Mouse (Mus musculus) MEL-GATA-1-ER (cell line): ENCODE results near the gene Opcml.

Source experiments
- DNase-seq: peaks from one replicate; pipeline ENCODE4 v3.0.0-alpha.2; 2012; ENCODE audit warnings: low read depth; ENCODE audit errors: extremely low read depth

The Opcml gene

DNA sequence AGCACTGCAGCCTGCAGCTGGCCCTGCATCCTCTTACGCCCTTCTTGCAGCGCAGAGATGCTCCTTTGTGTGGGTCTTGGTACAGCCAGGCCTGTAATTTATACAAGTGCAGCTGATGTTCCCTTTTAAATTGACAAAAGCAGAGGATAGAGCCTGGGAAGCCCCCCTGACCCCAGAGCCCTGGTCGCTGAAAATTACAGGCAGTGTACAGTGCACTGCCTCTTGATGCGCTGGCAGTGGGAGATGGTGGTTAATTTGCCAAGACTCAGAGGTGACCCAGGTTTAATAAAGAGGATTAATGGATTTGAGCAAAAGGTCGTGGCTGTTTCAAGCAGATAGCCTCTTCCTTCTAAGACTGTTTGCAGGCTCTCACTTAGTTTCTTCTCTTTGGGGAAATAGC, 39.9 kb downstream of the Opcml start:
- no peak for DNase-seq

DNA sequence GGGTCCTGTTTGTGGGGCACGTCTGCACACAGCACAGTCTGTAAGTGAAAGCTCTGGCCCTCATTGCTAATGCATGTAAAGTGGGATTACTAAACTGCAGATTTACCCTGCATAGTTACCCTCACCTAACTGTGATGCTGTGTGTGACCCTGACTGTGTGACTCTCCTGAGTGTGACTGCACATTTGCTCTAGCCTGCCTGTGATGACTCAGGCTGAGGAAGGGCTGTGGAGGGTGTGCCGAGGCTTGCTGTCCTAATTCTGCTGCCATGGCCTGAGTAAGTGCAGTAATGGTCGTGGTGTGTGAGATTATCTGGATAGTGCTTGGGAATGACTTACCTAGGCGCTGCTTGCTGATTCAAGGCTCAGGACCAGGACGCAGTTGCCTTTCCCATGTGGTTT, 52.2 kb downstream of the Opcml start:
- DNase-seq, result no peak

DNA sequence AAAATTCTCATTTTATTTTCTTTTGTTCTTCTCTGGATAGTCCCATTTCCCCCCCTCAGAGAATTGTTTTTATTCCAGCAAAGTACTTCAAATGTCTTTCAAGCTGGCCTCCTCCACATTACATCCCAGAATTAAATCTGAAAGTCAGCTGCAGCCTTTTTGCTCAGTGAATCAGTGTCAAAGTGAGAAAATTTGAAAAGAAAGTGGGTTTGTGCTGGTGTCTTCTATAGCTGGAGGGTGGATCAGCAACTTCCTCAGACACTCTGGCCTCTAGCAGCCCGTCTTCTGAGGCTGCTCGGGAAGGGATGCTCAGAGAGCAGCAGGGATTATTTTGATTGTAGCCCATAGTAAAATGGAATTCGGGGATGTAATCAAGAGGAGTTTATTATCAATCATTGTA, 81.0 kb downstream of the Opcml start:
- no peak for DNase-seq

DNA sequence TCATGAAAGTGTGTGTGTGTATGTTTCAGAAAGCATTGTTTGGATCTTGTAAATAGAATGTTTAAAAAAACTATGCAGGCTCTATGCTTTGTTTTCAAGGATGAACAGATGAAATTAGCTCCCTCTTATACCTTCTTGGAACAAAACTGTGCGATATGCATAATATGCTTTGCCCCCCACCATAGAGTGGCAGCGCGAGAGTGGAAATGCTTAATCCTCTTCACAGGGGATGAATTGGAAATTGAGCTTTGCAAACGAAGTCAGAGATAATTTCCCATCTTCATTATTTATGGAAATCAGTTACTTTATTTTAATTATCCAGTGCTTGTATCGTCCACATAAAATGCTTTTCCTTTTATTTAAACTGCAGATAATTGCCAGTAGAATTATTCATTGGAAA, 99.1 kb downstream of the Opcml start:
- DNase-seq, result no peak

DNA sequence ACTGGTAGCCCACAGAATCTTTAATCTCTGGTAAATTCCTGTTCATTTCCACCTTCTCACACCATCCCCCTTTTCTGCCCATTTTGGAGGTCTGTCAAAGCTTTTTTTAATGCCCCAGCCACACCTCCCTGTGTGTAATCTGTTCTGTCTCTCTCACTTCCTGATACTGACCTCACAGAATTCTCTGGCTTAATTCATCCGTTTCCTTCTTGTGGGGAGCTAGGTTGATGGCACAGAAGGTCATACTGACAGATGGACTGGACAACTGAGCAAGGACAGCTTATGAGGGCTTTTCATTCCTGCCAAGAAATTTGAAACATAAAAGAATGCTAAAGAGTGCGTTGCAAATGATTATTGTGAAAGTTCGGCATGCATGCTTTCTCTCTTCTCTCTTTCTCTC, 126.7 kb downstream of the Opcml start:
- no peak for DNase-seq

DNA sequence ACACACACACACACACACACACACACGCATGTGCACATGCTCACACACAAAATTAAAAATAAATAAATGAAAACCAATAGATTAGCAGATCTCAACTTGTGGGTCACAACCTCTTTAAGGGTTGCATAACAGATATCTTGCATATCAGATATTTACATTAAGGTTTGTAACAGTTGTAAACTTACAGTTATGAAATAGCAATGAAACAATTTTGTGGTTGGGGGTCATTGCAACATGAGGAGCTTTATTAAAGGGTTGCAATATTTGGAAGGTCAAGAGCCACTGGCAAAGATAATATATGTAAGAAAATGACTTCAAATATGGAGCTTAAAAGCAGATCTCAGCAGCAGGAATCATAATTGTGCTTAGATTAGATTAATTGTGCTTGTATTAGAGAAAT, 132.9 kb downstream of the Opcml start:
- no peak for DNase-seq

GRCm38 (mm10) chr9:27923945-27924825, 133.6 kb downstream of the Opcml start:
- DNase-seq, result no peak

DNA sequence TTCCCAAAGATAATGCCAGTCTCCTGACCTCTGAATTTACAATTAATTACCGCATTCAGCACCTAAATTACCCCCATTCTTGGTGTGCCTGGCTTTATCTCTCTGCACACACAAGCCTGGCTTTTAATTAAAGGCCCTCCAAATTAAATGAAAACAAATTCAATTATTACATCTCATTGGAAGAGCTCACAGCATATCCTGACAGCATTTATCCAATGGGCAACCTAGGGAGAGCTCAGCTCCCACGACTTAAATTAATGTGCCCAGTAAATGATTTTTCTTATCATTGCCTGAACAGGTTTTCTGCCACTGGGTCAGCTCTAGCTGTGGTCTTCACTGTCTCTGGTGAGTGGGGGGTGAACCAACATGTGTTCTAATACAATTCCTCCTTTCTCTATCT, 135.1 kb downstream of the Opcml start:
- no peak for DNase-seq

- no peak for DNase-seq
Observed at GRCm38 (mm10) chr9:27937253-27937652, 146.7 kb downstream of the Opcml start.

GRCm38 (mm10) chr9:27937660-27938059, 147.1 kb downstream of the Opcml start:
- no peak for DNase-seq

DNA sequence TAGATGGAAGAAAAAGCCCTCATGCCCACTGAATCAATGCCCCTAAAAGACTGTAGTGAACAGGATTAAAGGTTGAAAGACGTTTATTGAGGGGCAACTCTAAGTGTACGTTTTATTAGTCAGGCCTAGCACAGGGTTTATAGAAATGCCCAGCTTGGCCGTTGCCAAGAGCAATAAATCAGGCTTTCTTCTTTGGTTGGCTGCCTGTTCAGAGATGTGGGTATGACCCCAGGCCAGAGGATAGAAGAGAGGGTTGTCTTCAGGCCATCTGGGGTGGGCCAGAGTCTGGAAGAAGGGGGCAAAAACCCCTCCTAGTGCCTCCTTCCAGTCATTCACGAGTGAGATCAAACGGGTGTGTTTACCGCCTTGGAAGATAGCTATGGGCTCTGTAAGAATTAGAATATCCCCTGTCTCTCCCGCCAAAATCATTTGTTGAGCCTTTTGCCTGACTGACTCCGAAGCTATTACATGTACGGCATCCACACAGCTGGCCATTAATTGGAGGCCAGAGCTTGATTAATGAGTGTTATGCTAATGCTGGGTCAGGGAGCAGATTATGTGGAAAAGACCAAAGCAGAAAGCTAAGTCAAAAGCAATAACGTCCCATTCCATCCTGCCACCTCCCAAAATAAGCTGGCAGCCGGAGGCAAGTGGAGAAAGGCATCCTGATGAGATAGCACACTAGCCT, 154.9 kb downstream of the Opcml start:
- no peak for DNase-seq

DNA sequence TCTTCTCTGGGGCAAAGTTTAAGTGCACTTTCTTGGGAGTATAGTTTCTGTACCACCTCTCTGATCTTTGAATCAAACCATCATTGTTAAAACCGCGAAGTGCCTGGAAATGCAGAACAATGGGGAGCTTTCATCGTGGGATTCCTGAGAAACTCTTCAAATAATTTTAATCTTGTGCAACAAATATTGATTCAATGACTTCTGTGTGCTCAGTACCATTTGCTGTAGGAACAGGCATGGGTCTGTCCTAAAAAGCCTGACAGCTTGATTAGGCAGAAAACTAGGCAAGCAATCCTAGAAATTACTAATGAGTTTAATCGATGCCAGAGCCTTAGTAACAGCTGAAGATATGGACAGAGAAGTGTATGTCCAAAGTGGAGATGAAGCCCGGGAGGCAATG, 160.5 kb downstream of the Opcml start:
- DNase-seq, result no peak

GRCm38 (mm10) chr9:27961682-27962081, 171.1 kb downstream of the Opcml start:
- no peak for DNase-seq

DNA sequence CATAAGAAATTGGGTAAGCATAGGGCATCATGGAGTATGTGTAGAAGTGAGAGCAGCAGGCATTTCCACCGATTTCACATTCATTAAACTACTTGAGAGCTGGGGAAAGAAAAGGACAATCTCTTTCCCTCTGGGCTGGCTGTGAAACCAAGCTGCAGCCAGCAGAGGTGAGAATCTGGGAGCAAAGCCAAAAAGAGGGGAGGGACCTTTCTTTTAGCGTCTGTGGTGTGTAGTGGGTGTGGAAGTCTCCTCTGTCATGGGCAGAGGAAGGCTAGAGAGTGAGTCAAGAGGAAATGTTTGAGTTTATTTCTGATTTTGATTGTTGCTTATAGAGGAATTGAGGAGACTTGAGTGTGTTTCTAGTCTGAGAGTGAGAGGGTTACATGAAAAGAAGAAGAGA, 172.8 kb downstream of the Opcml start:
- DNase-seq, result no peak

DNA sequence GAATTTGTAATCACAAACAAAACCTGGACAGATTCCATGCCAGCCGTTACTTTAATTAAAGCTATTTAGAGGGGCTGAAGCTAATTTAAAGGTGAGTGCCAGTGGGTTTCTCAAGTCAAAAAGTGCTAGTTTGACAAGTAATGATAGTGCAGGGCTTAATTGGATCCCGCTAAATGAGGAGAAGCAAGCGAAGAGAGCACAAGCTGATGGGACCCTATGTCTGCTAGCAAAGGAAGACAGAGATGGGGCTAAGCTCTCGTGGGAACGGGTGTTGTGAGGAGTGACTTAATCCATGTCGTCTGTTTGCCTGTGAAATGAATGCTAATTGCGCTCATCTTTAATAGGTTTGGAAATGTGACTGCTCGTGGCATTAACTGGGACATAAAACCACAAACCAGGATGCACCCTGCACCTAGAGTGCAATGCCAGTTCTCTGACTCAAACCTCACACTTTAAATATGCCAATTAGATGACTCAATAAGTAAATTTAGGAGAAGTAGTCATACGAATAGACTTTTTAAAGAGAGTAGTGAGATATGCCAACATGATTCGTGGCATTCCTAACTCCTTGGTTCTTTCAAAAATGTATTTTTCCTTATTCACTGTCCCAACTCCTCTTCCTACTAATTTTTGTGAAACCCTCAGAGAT, 174.5 kb downstream of the Opcml start:
- DNase-seq, result no peak

GRCm38 (mm10) chr9:27968266-27968665, 177.7 kb downstream of the Opcml start:
- no peak for DNase-seq

- DNase-seq, result no peak
Observed at GRCm38 (mm10) chr9:27972293-27972692, 181.7 kb downstream of the Opcml start.

- DNase-seq, result no peak
Observed at GRCm38 (mm10) chr9:27982576-27982975, 192.0 kb downstream of the Opcml start.

- DNase-seq, result no peak
Observed at GRCm38 (mm10) chr9:27986604-27987588, 196.3 kb downstream of the Opcml start.

DNA sequence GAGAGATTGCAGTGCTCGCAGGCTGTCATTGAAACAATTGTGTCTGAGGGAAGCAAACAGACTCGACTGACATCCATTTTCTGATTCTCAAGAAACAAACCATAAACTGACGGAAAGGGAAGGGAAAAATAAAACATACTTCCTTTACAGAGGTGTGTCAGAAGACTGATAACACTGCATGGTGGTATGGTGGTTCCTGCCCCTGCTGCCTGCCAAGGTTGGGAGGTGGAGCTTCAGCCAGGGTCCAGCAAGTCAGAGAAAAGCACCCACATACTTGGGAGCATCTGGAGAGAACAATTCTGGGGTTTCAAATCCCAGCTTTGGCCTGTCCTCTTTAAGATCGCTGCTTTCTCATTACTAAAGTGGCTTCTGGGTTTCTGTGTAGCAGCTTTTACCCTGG, 201.0 kb downstream of the Opcml start:
- DNase-seq, result no peak

- DNase-seq, result no peak
Observed at GRCm38 (mm10) chr9:27996536-27996935, 206.0 kb downstream of the Opcml start.
